Mouse (Mus musculus) embryonic fibroblast, embryonic 13.5 days (primary cell): Measurements from ENCODE around the gene Cttnbp2nl. TPM values are rescaled to one million over a fixed set of nuclear protein-coding genes. Genes with fewer than 3 reads are reported as not detected.

Experiments
- H3K27ac ChIP-seq: 2 replicates; pipeline ENCODE4 v1.5.1; 2012; ENCODE audit warnings: low read length, control low read depth, inconsistent platforms; ENCODE audit not compliant: insufficient read depth
- H3K4me1 ChIP-seq: 2 replicates; pipeline ENCODE4 v1.6.1; 2011; ENCODE audit warnings: low read length; ENCODE audit not compliant: control insufficient read depth, insufficient read depth
- H3K4me3 ChIP-seq: 2 replicates; pipeline ENCODE4 v1.5.1; 2011; ENCODE audit warnings: mild to moderate bottlenecking, control low read depth, low read length; ENCODE audit not compliant: insufficient read depth
- CTCF ChIP-seq: IDR thresholded peaks from 2 replicates; pipeline ENCODE4 v1.5.1; 2011; ENCODE audit warnings: mild to moderate bottlenecking, control low read depth, low read length, moderate library complexity, borderline replicate concordance; ENCODE audit not compliant: insufficient read depth
- POLR2A ChIP-seq: IDR thresholded peaks from 2 replicates; pipeline ENCODE4 v1.6.1; 2011; ENCODE audit warnings: low read depth, mild to moderate bottlenecking, control low read depth, low read length, moderate library complexity
- polyA plus RNA-seq: library from polyadenylated mRNA; stranded (reverse); fragments of >200 nt; gene quantifications from 2 replicates; pipeline ENCODE4 v1.2.4, GENCODE M21; 2011; ENCODE audit warnings: low read depth; ENCODE audit not compliant: missing spikeins, insufficient read length

Gene Cttnbp2nl
- polyA plus RNA-seq, 1 experiment: 54.8 TPM

DNA sequence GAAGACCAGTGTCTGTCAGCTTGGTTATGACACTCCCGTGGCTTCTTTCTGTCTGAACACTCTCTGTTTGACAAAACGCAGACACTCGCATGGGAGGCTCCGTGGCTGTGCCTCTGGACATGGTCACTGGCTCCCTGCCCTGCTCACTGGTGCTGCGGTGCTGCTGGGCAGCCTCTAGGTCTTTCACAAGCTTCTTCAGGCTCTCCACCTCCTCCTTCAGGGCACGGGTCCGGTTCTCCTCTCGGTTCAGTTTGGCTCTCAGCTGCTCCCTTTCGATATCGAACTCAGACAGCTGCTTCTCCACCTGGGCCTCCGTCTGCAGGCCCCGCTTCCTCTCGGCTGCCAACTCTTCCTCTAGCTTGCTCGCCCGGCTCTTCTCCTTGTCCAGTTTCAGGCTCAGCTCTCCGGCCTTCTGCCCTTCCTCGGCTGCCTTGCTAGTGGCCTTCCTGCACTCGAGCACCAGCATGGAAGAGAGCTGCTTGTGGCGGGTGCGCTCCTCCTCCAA, 47.3 kb downstream of the Cttnbp2nl start:
- TF ChIP-seq POLR2A (no peak), CTCF (no peak)
- no peak overlapping the region for H3K27ac ChIP-seq
- peaks cover 11% of the 10 kb centered on the region for H3K4me1 ChIP-seq
- no peak overlapping the region for H3K4me3 ChIP-seq

DNA sequence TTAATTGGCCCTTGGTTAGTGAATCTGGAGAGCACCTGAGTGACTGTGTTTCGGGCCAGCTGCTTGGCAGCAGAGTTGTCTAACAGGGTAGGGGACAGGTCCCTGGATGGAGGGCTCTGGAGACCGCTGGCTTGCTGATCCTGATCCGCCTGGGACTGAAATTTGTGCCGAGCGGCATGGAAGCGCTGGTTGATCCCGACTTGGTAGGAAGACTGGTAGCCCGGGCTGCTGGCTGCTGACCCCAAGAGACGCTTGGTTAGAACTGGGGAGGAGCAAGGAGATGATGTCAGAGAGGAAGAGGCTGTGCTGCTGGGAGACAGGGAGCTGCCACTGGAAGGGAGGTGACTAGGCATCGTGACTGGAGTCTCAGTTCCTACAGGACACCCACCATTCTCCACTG, 47.9 kb downstream of the Cttnbp2nl start:
- H3K27ac ChIP-seq: no peak overlapping the region
- TF ChIP-seq CTCF (no peak), POLR2A (no peak)
- H3K4me3 ChIP-seq: no peak overlapping the region
- H3K4me1 ChIP-seq: peaks cover 14% of the 10 kb centered on the region

- H3K27ac ChIP-seq: no peak overlapping the region
- peaks cover 18% of the 10 kb centered on the region for H3K4me1 ChIP-seq
- no peak overlapping the region for H3K4me3 ChIP-seq
- TF ChIP-seq CTCF (no peak), POLR2A (no peak)
These were observed 48.9 kb downstream of the Cttnbp2nl start for GRCm38 (mm10) chr3:105003960-105004463.

GRCm38 (mm10) chr3:105001374-105001773, 51.6 kb downstream of the Cttnbp2nl start:
- Histone ChIP-seq H3K4me1 (peaks cover 18% of the 10 kb centered on the region), H3K4me3 (no peak overlapping the region), H3K27ac (peak overlapping the region; percentile 64)
- no peak for TF ChIP-seq POLR2A
- TF ChIP-seq CTCF: no peak

GRCm38 (mm10) chr3:105000561-105000960, 52.4 kb downstream of the Cttnbp2nl start:
- H3K4me3 ChIP-seq: no peak overlapping the region
- peaks cover 23% of the 10 kb centered on the region for H3K4me1 ChIP-seq
- H3K27ac ChIP-seq: peak overlapping the region; percentile 64; the same call in 1 of the 2 replicates
- TF ChIP-seq POLR2A: no peak
- TF ChIP-seq CTCF: no peak

DNA sequence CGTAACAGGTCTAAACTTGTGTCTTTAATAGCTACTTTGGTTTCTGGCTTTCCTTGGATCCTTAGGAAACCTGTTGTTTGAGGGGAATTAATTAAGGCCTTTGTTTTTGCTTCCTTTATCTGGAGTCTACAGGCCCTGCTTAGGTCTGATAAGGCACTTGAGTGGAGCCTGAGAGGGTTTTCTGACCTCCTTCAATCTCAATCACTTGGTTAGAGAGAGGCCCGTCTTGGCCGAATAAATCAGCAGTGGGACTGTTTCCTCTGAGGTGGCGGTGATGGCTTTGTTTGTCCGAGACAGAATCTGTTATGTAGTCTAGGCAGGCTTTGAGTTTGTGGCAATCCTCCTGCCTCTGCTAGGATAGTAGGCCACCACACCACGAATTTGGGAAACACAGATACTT, 55.4 kb downstream of the Cttnbp2nl start:
- Histone ChIP-seq H3K27ac (no peak overlapping the region), H3K4me3 (no peak overlapping the region), H3K4me1 (peaks cover 34% of the 10 kb centered on the region)
- no peak for TF ChIP-seq CTCF
- no peak for TF ChIP-seq POLR2A

DNA sequence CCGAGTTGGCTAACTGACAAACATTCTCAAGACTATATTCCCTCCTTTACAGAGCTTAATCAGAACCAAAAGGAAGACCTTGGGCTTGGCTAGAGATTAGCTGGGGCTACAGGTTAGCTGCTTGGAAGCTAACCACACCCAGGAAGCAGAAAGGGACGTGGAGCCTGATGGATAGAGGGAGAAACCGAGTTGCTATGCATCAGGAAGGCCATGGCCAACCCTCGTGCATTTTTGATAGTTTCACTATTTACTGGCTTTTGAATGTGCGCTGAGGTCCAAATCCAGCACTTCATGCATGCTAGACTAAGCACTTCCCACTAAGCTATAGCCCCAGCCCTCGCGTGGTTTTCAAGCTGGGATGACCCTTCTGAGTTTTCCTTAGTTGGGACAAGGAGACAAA, 57.2 kb downstream of the Cttnbp2nl start:
- Histone ChIP-seq H3K4me3 (no peak overlapping the region), H3K27ac (peak overlapping the region; percentile 9; the same call in 1 of the 2 replicates), H3K4me1 (peaks cover 25% of the 10 kb centered on the region)
- TF ChIP-seq POLR2A (no peak), CTCF (no peak)

DNA sequence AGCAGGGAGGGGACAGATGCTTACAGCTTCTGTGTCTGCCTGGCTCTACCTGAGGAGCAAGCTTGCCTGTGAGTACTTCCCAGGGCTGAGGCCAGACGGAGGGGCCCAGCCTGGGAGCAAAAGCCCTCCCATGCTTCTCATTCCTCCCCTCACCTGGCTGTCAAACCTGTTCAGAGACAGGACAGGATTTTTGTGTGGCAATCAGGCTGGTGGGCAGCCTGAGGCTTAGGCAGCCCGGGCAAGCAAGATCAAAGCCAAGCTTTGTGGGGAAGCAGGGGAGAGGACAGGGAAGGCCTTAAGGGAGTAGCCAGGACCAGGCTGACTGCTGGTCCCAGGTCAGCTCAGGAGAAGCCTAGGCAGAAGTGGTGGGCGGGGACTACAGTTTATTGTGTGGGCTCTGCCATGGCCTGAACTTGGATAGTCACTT, 58.5 kb downstream of the Cttnbp2nl start:
- TF ChIP-seq CTCF: no peak
- TF ChIP-seq POLR2A: no peak
- no peak overlapping the region for H3K4me3 ChIP-seq
- peak overlapping the region; percentile 89 for H3K27ac ChIP-seq
- H3K4me1 ChIP-seq: peaks cover 18% of the 10 kb centered on the region

- TF ChIP-seq CTCF (no peak), POLR2A (no peak)
- Histone ChIP-seq H3K4me3 (no peak overlapping the region), H3K4me1 (peaks cover 18% of the 10 kb centered on the region), H3K27ac (peak overlapping the region; percentile 89)
These were observed 59.1 kb downstream of the Cttnbp2nl start for GRCm38 (mm10) chr3:104993800-104994199.

DNA sequence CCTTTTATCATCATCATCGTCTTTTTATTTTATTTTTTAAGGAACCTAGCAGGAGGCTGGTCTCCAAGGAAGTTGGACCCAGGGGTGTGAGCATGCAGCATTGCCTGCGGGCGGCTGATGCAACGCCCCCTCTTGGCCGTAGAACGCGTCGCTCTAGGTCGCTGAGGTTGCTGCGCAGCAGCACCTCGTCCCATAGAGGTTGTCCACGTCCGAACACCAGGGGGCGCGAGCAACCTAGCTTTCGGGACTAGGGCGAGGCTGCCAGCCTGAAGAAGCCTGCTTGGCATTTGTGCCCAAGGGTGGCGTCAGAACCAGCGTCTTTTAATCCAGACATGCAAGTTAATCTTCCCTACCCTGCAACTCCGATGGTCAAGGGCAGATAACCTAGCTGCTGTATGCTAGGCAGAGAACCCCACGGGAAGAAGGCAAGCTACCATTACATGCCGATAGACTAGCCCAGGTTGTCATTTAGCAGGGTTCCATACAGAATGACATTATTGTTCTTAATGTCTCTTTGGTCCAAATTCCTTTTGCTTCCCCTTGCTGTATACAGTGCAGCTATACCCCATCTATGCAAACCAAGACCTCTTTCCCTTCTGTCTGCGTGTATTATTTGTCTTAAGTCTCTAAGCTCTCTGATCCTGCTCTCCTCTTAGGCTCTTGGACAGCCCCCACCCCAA, 60.1 kb downstream of the Cttnbp2nl start:
- H3K4me3 ChIP-seq: no peak overlapping the region
- H3K4me1 ChIP-seq: peaks cover 18% of the 10 kb centered on the region
- TF ChIP-seq CTCF (peak; percentile 89), POLR2A (no peak)
- H3K27ac ChIP-seq: peak overlapping the region; percentile 16

- Histone ChIP-seq H3K4me3 (no peak overlapping the region), H3K4me1 (peaks cover 18% of the 10 kb centered on the region), H3K27ac (no peak overlapping the region)
- TF ChIP-seq CTCF (no peak), POLR2A (no peak)
These were observed 61.2 kb downstream of the Cttnbp2nl start for GRCm38 (mm10) chr3:104991703-104992102.
